Mouse (Mus musculus): Measurements from ENCODE around the gene Pgap2. TPM values are rescaled to one million over a fixed set of nuclear protein-coding genes. Genes with fewer than 3 reads are reported as not detected.

The Pgap2 gene
- polyA plus RNA-seq, 1 experiment, result 55.0 TPM

- H3K4me3 ChIP-seq (ENCODE audit: low read depth, low read length), result peak overlapping the region; percentile 42
- no peaks in the 10 kb centered on the region for H3K27me3 ChIP-seq (ENCODE audit: control insufficient read depth, insufficient read depth, low read length, poor library complexity, severe bottlenecking)
- H3K9ac ChIP-seq (ENCODE audit: low read depth, poor library complexity, severe bottlenecking), result peak overlapping the region; percentile 82
- no peak overlapping the region for H3K27ac ChIP-seq (ENCODE audit: insufficient read depth, low read length)
- no peaks in the 10 kb centered on the region for H3K9me3 ChIP-seq (replicated peaks; ENCODE audit: control insufficient read depth, insufficient read depth, low read length, poor library complexity, severe bottlenecking)
- no peak for TF ChIP-seq POLR2A (IDR thresholded peaks at IDR 0.05; ENCODE audit: insufficient read depth, low read length)
- H3K4me1 ChIP-seq (ENCODE audit: control insufficient read depth, insufficient read depth, low read length), result peaks cover 4% of the 10 kb centered on the region
- no peaks in the 10 kb centered on the region for H3K36me3 ChIP-seq (ENCODE audit: control insufficient read depth, insufficient read depth, low read length, poor library complexity, severe bottlenecking)
Measured at GRCm38 (mm10) chr7:102248691-102249404, 38.8 kb downstream of the Pgap2 start.

DNA sequence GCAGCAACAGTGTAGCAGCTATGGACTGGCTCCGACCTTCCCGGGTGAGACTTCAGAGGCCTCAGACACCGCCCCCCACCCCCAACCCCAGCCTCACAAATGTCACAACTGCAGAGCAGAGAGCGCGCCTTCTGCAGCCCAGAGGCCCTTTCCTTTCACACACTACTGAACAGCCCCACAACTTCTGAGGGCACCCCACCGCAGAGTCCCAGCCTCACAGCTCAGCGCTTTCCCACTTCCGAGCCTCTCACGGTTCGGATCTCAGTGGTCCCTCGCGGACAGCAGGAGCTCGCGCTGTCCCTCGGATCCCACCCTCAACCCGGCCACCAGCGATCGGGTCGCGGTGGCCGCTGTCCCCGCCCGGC is 39.5 kb downstream of the Pgap2 start:
- TF ChIP-seq EP300 (IDR thresholded peaks at IDR 0.05; ENCODE audit: insufficient read depth, low read depth, low read length) (no peak), CTCF (IDR thresholded peaks at IDR 0.05; ENCODE audit: low read depth, low read length) (no peak), POLR2A (IDR thresholded peaks at IDR 0.05; ENCODE audit: insufficient read depth, low read length) (no peak)
- Histone ChIP-seq H3K4me1 (ENCODE audit: control insufficient read depth, insufficient read depth, low read length) (peaks cover 4% of the 10 kb centered on the region), H3K4me3 (ENCODE audit: low read depth, low read length) (peak overlapping the region; percentile 87), H3K27me3 (ENCODE audit: control insufficient read depth, insufficient read depth, low read length, poor library complexity, severe bottlenecking) (no peaks in the 10 kb centered on the region), H3K9ac (ENCODE audit: low read depth, poor library complexity, severe bottlenecking) (peak overlapping the region; percentile 82), H3K27ac (ENCODE audit: insufficient read depth, low read length) (no peak overlapping the region), H3K36me3 (ENCODE audit: control insufficient read depth, insufficient read depth, low read length, poor library complexity, severe bottlenecking) (no peaks in the 10 kb centered on the region), H3K9me3 (replicated peaks; ENCODE audit: control insufficient read depth, insufficient read depth, low read length, poor library complexity, severe bottlenecking) (no peaks in the 10 kb centered on the region)

DNA sequence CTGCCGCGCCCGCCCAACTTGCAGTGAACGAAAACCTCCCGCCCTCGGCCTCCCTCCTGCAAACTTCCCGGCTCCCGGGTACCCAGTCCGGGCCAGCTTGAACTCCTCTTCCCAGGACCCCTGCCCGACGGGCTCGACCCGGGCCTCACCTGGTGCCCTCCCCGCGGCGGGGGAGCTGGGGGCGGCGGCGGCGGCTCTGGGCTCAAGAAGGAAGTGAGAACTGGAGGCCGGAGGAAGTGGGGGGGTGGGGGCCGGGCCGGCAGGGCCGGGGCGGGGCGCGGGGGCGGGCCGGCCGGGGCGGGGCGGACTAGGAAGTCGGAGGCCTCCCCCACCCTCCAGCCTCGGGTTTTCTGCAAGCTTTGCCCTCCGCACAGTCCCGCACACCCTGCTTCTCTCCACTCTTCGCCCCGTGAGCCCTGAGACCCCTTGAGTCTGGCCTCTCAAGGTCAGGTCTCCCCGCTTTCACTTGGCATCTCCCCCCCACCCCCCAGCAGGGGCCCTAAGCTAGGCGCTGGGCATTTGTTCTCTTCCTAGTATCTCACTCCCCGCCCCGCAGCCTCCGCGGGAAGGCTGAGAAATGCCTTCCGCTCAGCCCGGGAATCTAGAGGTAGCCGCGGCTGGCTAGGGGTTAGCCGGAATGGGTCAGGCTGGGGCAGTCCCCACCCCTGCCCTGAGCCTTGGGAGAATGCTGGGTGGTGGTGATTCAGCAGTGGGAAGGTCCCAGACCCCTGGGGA is 40.1 kb downstream of the Pgap2 start:
- H3K9me3 ChIP-seq (replicated peaks; ENCODE audit: control insufficient read depth, insufficient read depth, low read length, poor library complexity, severe bottlenecking), result no peaks in the 10 kb centered on the region
- no peak for TF ChIP-seq EP300 (IDR thresholded peaks at IDR 0.05; ENCODE audit: insufficient read depth, low read depth, low read length)
- peak; percentile 34 for TF ChIP-seq POLR2A (IDR thresholded peaks at IDR 0.05; ENCODE audit: insufficient read depth, low read length)
- TF ChIP-seq CTCF (IDR thresholded peaks at IDR 0.05; ENCODE audit: low read depth, low read length), result no peak
- peak overlapping the region; percentile 34; the same call in 1 of the 2 replicates for H3K27ac ChIP-seq (ENCODE audit: insufficient read depth, low read length)
- peak overlapping the region; percentile 82 for H3K9ac ChIP-seq (ENCODE audit: low read depth, poor library complexity, severe bottlenecking)
- peak overlapping the region; percentile 90 for H3K4me3 ChIP-seq (ENCODE audit: low read depth, low read length)
- H3K36me3 ChIP-seq (ENCODE audit: control insufficient read depth, insufficient read depth, low read length, poor library complexity, severe bottlenecking), result no peaks in the 10 kb centered on the region
- no peaks in the 10 kb centered on the region for H3K27me3 ChIP-seq (ENCODE audit: control insufficient read depth, insufficient read depth, low read length, poor library complexity, severe bottlenecking)
- peaks cover 4% of the 10 kb centered on the region for H3K4me1 ChIP-seq (ENCODE audit: control insufficient read depth, insufficient read depth, low read length)

GRCm38 (mm10) chr7:102250631-102251214 is 40.7 kb downstream of the Pgap2 start:
- no peaks in the 10 kb centered on the region for H3K36me3 ChIP-seq (ENCODE audit: control insufficient read depth, insufficient read depth, low read length, poor library complexity, severe bottlenecking)
- H3K27ac ChIP-seq (ENCODE audit: insufficient read depth, low read length), result no peak overlapping the region
- TF ChIP-seq POLR2A (IDR thresholded peaks at IDR 0.05; ENCODE audit: insufficient read depth, low read length) (no peak), CTCF (IDR thresholded peaks at IDR 0.05; ENCODE audit: low read depth, low read length) (peak; percentile 65), EP300 (IDR thresholded peaks at IDR 0.05; ENCODE audit: insufficient read depth, low read depth, low read length) (no peak)
- no peaks in the 10 kb centered on the region for H3K27me3 ChIP-seq (ENCODE audit: control insufficient read depth, insufficient read depth, low read length, poor library complexity, severe bottlenecking)
- peak overlapping the region; percentile 90 for H3K4me3 ChIP-seq (ENCODE audit: low read depth, low read length)
- peak overlapping the region; percentile 82 for H3K9ac ChIP-seq (ENCODE audit: low read depth, poor library complexity, severe bottlenecking)
- H3K9me3 ChIP-seq (replicated peaks; ENCODE audit: control insufficient read depth, insufficient read depth, low read length, poor library complexity, severe bottlenecking), result no peaks in the 10 kb centered on the region
- peaks cover 4% of the 10 kb centered on the region for H3K4me1 ChIP-seq (ENCODE audit: control insufficient read depth, insufficient read depth, low read length)

DNA sequence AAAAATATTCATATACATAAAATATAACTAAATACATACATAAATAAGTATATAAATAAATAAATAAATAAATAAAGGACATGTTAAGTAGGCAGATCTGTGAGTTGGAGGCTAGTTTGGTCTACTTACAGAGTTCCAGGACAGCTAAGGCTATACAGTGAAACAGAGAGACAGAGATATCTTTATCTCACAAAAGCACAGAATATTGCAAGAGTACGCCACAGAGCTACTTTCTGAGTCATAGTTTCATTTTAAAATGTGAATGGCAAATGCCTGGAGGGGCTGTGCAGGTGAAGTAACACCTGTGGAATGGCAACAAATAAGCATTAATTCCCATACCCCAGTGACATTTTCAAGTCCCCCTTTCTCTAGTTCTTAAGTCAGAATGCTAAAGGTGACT is 43.6 kb downstream of the Pgap2 start:
- no peak for TF ChIP-seq POLR2A (IDR thresholded peaks at IDR 0.05; ENCODE audit: insufficient read depth, low read length)
- TF ChIP-seq CTCF (IDR thresholded peaks at IDR 0.05; ENCODE audit: low read depth, low read length), result no peak
- TF ChIP-seq EP300 (IDR thresholded peaks at IDR 0.05; ENCODE audit: insufficient read depth, low read depth, low read length), result no peak
- Histone ChIP-seq H3K9me3 (replicated peaks; ENCODE audit: control insufficient read depth, insufficient read depth, low read length, poor library complexity, severe bottlenecking) (no peaks in the 10 kb centered on the region), H3K27me3 (ENCODE audit: control insufficient read depth, insufficient read depth, low read length, poor library complexity, severe bottlenecking) (no peaks in the 10 kb centered on the region)

DNA sequence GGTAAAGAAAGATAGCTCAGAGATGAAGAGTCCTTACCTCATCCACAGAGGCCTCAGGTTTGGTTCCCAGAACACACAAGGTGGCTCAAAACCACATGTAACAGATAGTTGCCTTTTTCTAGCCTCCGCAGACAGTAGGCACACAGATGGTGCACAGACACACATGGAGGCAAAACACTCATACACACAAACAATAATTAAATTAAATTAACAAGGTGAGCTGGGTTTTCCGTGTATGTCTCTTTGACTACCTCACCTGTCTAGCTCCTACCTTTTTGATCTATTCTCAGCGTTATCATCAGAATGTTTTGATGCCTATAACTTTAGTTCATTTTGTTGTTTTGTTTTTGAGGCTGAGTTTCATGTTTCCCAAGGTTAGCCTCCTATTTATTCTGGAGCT is 45.9 kb downstream of the Pgap2 start, which contains the start of gene Rhog:
Gene Rhog, minus strand, starts transcription at position 101 of the 400 bp plus-strand sequence.
- Histone ChIP-seq H3K9me3 (replicated peaks; ENCODE audit: control insufficient read depth, insufficient read depth, low read length, poor library complexity, severe bottlenecking) (no peaks in the 10 kb centered on the region), H3K36me3 (ENCODE audit: control insufficient read depth, insufficient read depth, low read length, poor library complexity, severe bottlenecking) (no peaks in the 10 kb centered on the region), H3K4me1 (ENCODE audit: control insufficient read depth, insufficient read depth, low read length) (no peaks in the 10 kb centered on the region), H3K27ac (ENCODE audit: insufficient read depth, low read length) (no peak within 1 kb of the TSS), H3K9ac (ENCODE audit: low read depth, poor library complexity, severe bottlenecking) (no peak within 1 kb of the TSS), H3K27me3 (ENCODE audit: control insufficient read depth, insufficient read depth, low read length, poor library complexity, severe bottlenecking) (no peaks in the 10 kb centered on the region), H3K4me3 (ENCODE audit: low read depth, low read length) (no peak within 1 kb of the TSS)
- TF ChIP-seq POLR2A (IDR thresholded peaks at IDR 0.05; ENCODE audit: insufficient read depth, low read length) (no peak), CTCF (IDR thresholded peaks at IDR 0.05; ENCODE audit: low read depth, low read length) (no peak), EP300 (IDR thresholded peaks at IDR 0.05; ENCODE audit: insufficient read depth, low read depth, low read length) (no peak)

More for the DNA sequence above, 43.6 kb downstream of the Pgap2 start:
- H3K4me3 ChIP-seq (ENCODE audit: low read depth, low read length), result no peak overlapping the region
- H3K9ac ChIP-seq (ENCODE audit: low read depth, poor library complexity, severe bottlenecking), result no peak overlapping the region
- no peaks in the 10 kb centered on the region for H3K36me3 ChIP-seq (ENCODE audit: control insufficient read depth, insufficient read depth, low read length, poor library complexity, severe bottlenecking)
- H3K4me1 ChIP-seq (ENCODE audit: control insufficient read depth, insufficient read depth, low read length), result no peaks in the 10 kb centered on the region
- H3K27ac ChIP-seq (ENCODE audit: insufficient read depth, low read length), result no peak overlapping the region
